Mouse (Mus musculus) MEL (cell line): ENCODE results near the gene Pkd1. TPM values are rescaled to one million over a fixed set of nuclear protein-coding genes. Genes with fewer than 3 reads are reported as not detected.

ENCODE experiments used
- DNase-seq: peaks from one replicate; pipeline ENCODE4 v3.0.0; 2011; ENCODE audit warnings: low read depth, low spot score
- H3K27ac ChIP-seq: 2 replicates; pipeline ENCODE4 v1.5.1; 2012; ENCODE audit warnings: low read depth, mild to moderate bottlenecking, control low read depth, low read length, moderate library complexity; ENCODE audit not compliant: control insufficient read depth
- H3K27me3 ChIP-seq, 2 experiments: fragments of 150-350 bp in 1 of 2; sonication (generic) in 1 of 2; 2 replicates each; pipeline ENCODE4 v1.6.1; 2012; ENCODE audit warnings: low read length in 2 of 2, mild to moderate bottlenecking in 2 of 2, improper control_type of control experiment in 1 of 2, moderate library complexity in 1 of 2; ENCODE audit not compliant: insufficient read depth in 2 of 2, control insufficient read depth in 1 of 2
- H3K36me3 ChIP-seq, 2 experiments: 2 replicates each; pipeline ENCODE4 v1.6.1; 2012 to 2014; ENCODE audit warnings: low read length in 2 of 2, improper control_type of control experiment in 1 of 2, inconsistent platforms in 1 of 2, mild to moderate bottlenecking in 1 of 2; ENCODE audit not compliant: insufficient read depth in 2 of 2, control insufficient read depth in 1 of 2
- H3K4me1 ChIP-seq, 2 experiments: fragments of 150-350 bp in 1 of 2; sonication (generic) in 1 of 2; 2 replicates each; pipeline ENCODE4 v1.6.1; 2012; ENCODE audit warnings: low read length in 2 of 2, improper control_type of control experiment in 1 of 2, mild to moderate bottlenecking in 1 of 2; ENCODE audit not compliant: insufficient read depth in 2 of 2, control insufficient read depth in 1 of 2
- H3K4me3 ChIP-seq, 2 experiments: fragments of 150-350 bp in 1 of 2; sonication (generic) in 1 of 2; 2 replicates each; pipeline ENCODE4 v1.5.1; 2012; ENCODE audit warnings: low read depth in 2 of 2, low read length in 2 of 2, mild to moderate bottlenecking in 2 of 2, moderate library complexity in 2 of 2, control low read depth in 1 of 2, improper control_type of control experiment in 1 of 2; ENCODE audit not compliant: control insufficient read depth in 1 of 2, insufficient read depth in 1 of 2
- H3K79me2 ChIP-seq: 2 replicates; pipeline ENCODE4 v1.6.1; 2012; ENCODE audit warnings: mild to moderate bottlenecking, low read length, moderate library complexity; ENCODE audit not compliant: control insufficient read depth, poor library complexity, insufficient read depth
- H3K9ac ChIP-seq: 2 replicates; pipeline ENCODE4 v1.6.1; 2012; ENCODE audit warnings: low read depth, mild to moderate bottlenecking, control low read depth, low read length, moderate library complexity; ENCODE audit not compliant: control insufficient read depth, poor library complexity, severe bottlenecking
- H3K9me3 ChIP-seq: fragments of 150-350 bp; sonication (generic); replicated peaks from 2 replicates; pipeline ENCODE4 v1.6.1; 2012; ENCODE audit warnings: mild to moderate bottlenecking, low read length, improper control_type of control experiment, moderate library complexity; ENCODE audit not compliant: insufficient read depth
- BHLHE40 ChIP-seq: IDR thresholded peaks from 2 replicates; pipeline ENCODE4 v1.6.1; 2012; ENCODE audit warnings: low read depth, mild to moderate bottlenecking, inconsistent platforms, low read length, improper control_type of control experiment, borderline replicate concordance
- CHD1 ChIP-seq: IDR thresholded peaks from 2 replicates; pipeline ENCODE4 v1.6.1; 2012; ENCODE audit warnings: low read depth, mild to moderate bottlenecking, inconsistent platforms, low read length, improper control_type of control experiment
- CHD2 ChIP-seq: IDR thresholded peaks from 2 replicates; pipeline ENCODE4 v1.6.1; 2011; ENCODE audit warnings: low read length, improper control_type of control experiment
- E2F4 ChIP-seq: IDR thresholded peaks from 2 replicates; pipeline ENCODE4 v1.6.1; 2011; ENCODE audit warnings: low read depth, low read length, improper control_type of control experiment, borderline replicate concordance
- ELF1 ChIP-seq: IDR thresholded peaks from 2 replicates; pipeline ENCODE4 v1.6.1; 2014; ENCODE audit warnings: low read depth, mild to moderate bottlenecking, inconsistent platforms, low read length, improper control_type of control experiment, moderate library complexity
- EP300 ChIP-seq, 2 experiments: IDR thresholded peaks; 2 replicates each; pipeline ENCODE4 v1.6.1; 2011; ENCODE audit warnings: improper control_type of control experiment in 2 of 2, low read length in 2 of 2, low read depth in 1 of 2, mild to moderate bottlenecking in 1 of 2
- ETS1 ChIP-seq: IDR thresholded peaks from 2 replicates; pipeline ENCODE4 v1.6.1; 2012; ENCODE audit warnings: low read depth, mild to moderate bottlenecking, inconsistent platforms, low read length, improper control_type of control experiment, moderate library complexity
- GATA1 ChIP-seq: IDR thresholded peaks from 2 replicates; pipeline ENCODE4 v1.6.1; 2011; ENCODE audit warnings: low read depth, low read length, improper control_type of control experiment
- HCFC1 ChIP-seq: IDR thresholded peaks from 2 replicates; pipeline ENCODE4 v1.6.1; 2012; ENCODE audit warnings: low read depth, mild to moderate bottlenecking, inconsistent platforms, low read length, improper control_type of control experiment, moderate library complexity
- JUND ChIP-seq: IDR thresholded peaks from 2 replicates; pipeline ENCODE4 v1.6.1; 2011; ENCODE audit warnings: low read depth, mild to moderate bottlenecking, improper control_type of control experiment, low read length
- KAT2A ChIP-seq: conservative IDR thresholded peaks from 2 replicates; pipeline ENCODE4 v1.6.1; 2012; ENCODE audit warnings: low read depth, low read length, improper control_type of control experiment, inconsistent platforms
- MAFK ChIP-seq: IDR thresholded peaks from 2 replicates; pipeline ENCODE4 v1.6.1; 2011; ENCODE audit warnings: low read depth, mild to moderate bottlenecking, low read length, improper control_type of control experiment, borderline replicate concordance
- MAZ ChIP-seq: IDR thresholded peaks from 2 replicates; pipeline ENCODE4 v1.6.1; 2012; ENCODE audit warnings: low read depth, mild to moderate bottlenecking, inconsistent platforms, low read length, improper control_type of control experiment
- MYB ChIP-seq: IDR thresholded peaks from 2 replicates; pipeline ENCODE4 v1.6.1; 2011; ENCODE audit warnings: mild to moderate bottlenecking, low read depth, low read length, improper control_type of control experiment
- NELFE ChIP-seq: IDR thresholded peaks from 2 replicates; pipeline ENCODE4 v1.6.1; 2011; ENCODE audit warnings: low read depth, low read length, improper control_type of control experiment
- NRF1 ChIP-seq: IDR thresholded peaks from 2 replicates; pipeline ENCODE4 v1.6.1; 2014; ENCODE audit warnings: low read depth, mild to moderate bottlenecking, inconsistent platforms, low read length, improper control_type of control experiment, moderate library complexity; ENCODE audit not compliant: poor library complexity, insufficient read depth, severe bottlenecking
- POLR2A ChIP-seq, 2 experiments: IDR thresholded peaks; 2 replicates each; pipeline ENCODE4 v1.6.1; 2011 to 2012; ENCODE audit warnings: low read length in 2 of 2, mild to moderate bottlenecking in 2 of 2, control low read depth in 1 of 2, improper control_type of control experiment in 1 of 2, low read depth in 1 of 2, moderate library complexity in 1 of 2; ENCODE audit not compliant: control insufficient read depth in 1 of 2, insufficient read depth in 1 of 2, poor library complexity in 1 of 2
- POLR2AphosphoS5 ChIP-seq: IDR thresholded peaks from 2 replicates; pipeline ENCODE4 v1.6.1; 2012; ENCODE audit warnings: low read depth, borderline replicate concordance, mild to moderate bottlenecking, inconsistent platforms, low read length, moderate library complexity, mixed read lengths
- RCOR1 ChIP-seq: IDR thresholded peaks from 2 replicates; pipeline ENCODE4 v1.6.1; 2012; ENCODE audit warnings: low read depth, mild to moderate bottlenecking, inconsistent platforms, low read length, improper control_type of control experiment
- SIN3A ChIP-seq: IDR thresholded peaks from 2 replicates; pipeline ENCODE4 v1.6.1; 2012; ENCODE audit warnings: low read length, improper control_type of control experiment, inconsistent platforms
- SMC3 ChIP-seq: IDR thresholded peaks from 2 replicates; pipeline ENCODE4 v1.6.1; 2011; ENCODE audit warnings: low read depth, low read length, improper control_type of control experiment
- TCF12 ChIP-seq: IDR thresholded peaks from 2 replicates; pipeline ENCODE4 v1.6.1; 2014; ENCODE audit warnings: low read depth, mild to moderate bottlenecking, inconsistent platforms, low read length, improper control_type of control experiment, moderate library complexity
- UBTF ChIP-seq: IDR thresholded peaks from 2 replicates; pipeline ENCODE4 v1.6.1; 2012; ENCODE audit warnings: low read depth, mild to moderate bottlenecking, inconsistent platforms, low read length, improper control_type of control experiment, moderate library complexity, borderline replicate concordance; ENCODE audit not compliant: insufficient read depth
- ZC3H11A ChIP-seq: IDR thresholded peaks from 2 replicates; pipeline ENCODE4 v1.6.1; 2012; ENCODE audit warnings: low read depth, mild to moderate bottlenecking, inconsistent platforms, low read length, improper control_type of control experiment
- ZMIZ1 ChIP-seq: IDR thresholded peaks from 2 replicates; pipeline ENCODE4 v1.6.1; 2012; ENCODE audit warnings: low read depth, mild to moderate bottlenecking, inconsistent platforms, low read length, improper control_type of control experiment, moderate library complexity
- ZNF384 ChIP-seq: IDR thresholded peaks from 2 replicates; pipeline ENCODE4 v1.6.1; 2012; ENCODE audit warnings: low read depth, mild to moderate bottlenecking, inconsistent platforms, low read length, improper control_type of control experiment
- polyA plus RNA-seq, 2 experiments: library from polyadenylated mRNA; stranded (reverse) in 1 of 2; unstranded in 1 of 2; fragments of >175 nt in 1 of 2; fragments of >200 nt in 1 of 2; gene quantifications; 2 replicates each; pipeline versions ENCODE4 v1.2.1 to v1.2.4; 2012; ENCODE audit warnings: low replicate concordance in 2 of 2, low read depth in 1 of 2; ENCODE audit not compliant: insufficient read length in 2 of 2, insufficient read depth in 1 of 2, missing spikeins in 1 of 2
- total RNA-seq: library from RNA; depleted of rRNA; stranded (reverse); fragments of 300-350 nt; gene quantifications from 2 replicates; pipeline ENCODE4 v1.2.3, GENCODE M21; 2012

Pkd1 gene
- total and polyA plus RNA-seq, 3 experiments, result 10.6 to 10.7 TPM; not detected in 1

GRCm38 (mm10) chr17:24640119-24640518 is 90.5 kb downstream of the Pkd1 start:
- H3K27me3 ChIP-seq, result no peaks in the 10 kb centered on the region

GRCm38 (mm10) chr17:24640581-24640980 is 90.9 kb downstream of the Pkd1 start:
- Histone ChIP-seq H3K27me3 (no peaks in the 10 kb centered on the region), H3K79me2 (no peaks in the 10 kb centered on the region), H3K4me1 (peaks cover 0 to 4% of the 10 kb centered on the region in 2 experiments; a peak in 1 of 4 replicates), H3K9ac (no peak overlapping the region), H3K27ac (no peak overlapping the region), H3K36me3 (no peaks in the 10 kb centered on the region), H3K9me3 (no peaks in the 10 kb centered on the region), H3K4me3 (no peak overlapping the region)
- TF ChIP-seq RCOR1 (no peak), HCFC1 (no peak), MAZ (no peak), POLR2A (IDR thresholded peaks at IDR 0.05; ENCODE audit: control insufficient read depth in 1 of 2, insufficient read depth in 1 of 2, low read depth in 1 of 2, low read length in 2 of 2, poor library complexity in 1 of 2) (no peak), NELFE (no peak), ZC3H11A (no peak), EP300 (IDR thresholded peaks at IDR 0.05; ENCODE audit: low read depth in 1 of 2, low read length in 2 of 2) (no peak), ZNF384 (no peak), MAFK (no peak), ETS1 (no peak), SMC3 (no peak), E2F4 (no peak), ELF1 (no peak), CHD2 (no peak)
- DNase-seq, result no peak

More at GRCm38 (mm10) chr17:24640119-24640518, 90.5 kb downstream of the Pkd1 start:
- Histone ChIP-seq H3K27ac (no peak overlapping the region), H3K4me3 (no peak overlapping the region), H3K4me1 (peaks cover 2 to 4% of the 10 kb centered on the region in 2 experiments; a peak in 2 of 4 replicates), H3K9ac (no peak overlapping the region), H3K9me3 (no peaks in the 10 kb centered on the region), H3K79me2 (no peaks in the 10 kb centered on the region), H3K36me3 (no peaks in the 10 kb centered on the region)
- no peak for TF ChIP-seq TCF12
- TF ChIP-seq MAFK, result no peak
- DNase-seq, result no peak

GRCm38 (mm10) chr17:24641944-24642343 is 92.3 kb downstream of the Pkd1 start:
- 0 out of 4 replicates have a peak, but pooled peaks cover 0 to 2% of the 10 kb centered on the region in 2 experiments for H3K27me3 ChIP-seq
- H3K9me3 ChIP-seq, result no peaks in the 10 kb centered on the region
- H3K4me1 ChIP-seq, result peaks cover 0 to under 1% of the 10 kb centered on the region in 2 experiments; a peak in 1 of 4 replicates
- no peak overlapping the region for H3K27ac ChIP-seq
- no peak overlapping the region for H3K9ac ChIP-seq
- DNase-seq, result no peak
- no peaks in the 10 kb centered on the region for H3K79me2 ChIP-seq
- no peaks in the 10 kb centered on the region for H3K36me3 ChIP-seq
- H3K4me3 ChIP-seq, result no peak overlapping the region
- TF ChIP-seq HCFC1, result no peak
- TF ChIP-seq ETS1, result no peak
- TF ChIP-seq NELFE, result no peak
- TF ChIP-seq EP300 (IDR thresholded peaks at IDR 0.05; ENCODE audit: low read depth in 1 of 2, low read length in 2 of 2), result no peak
- TF ChIP-seq UBTF, result no peak
- TF ChIP-seq ZMIZ1, result no peak
- TF ChIP-seq SIN3A, result no peak
- no peak for TF ChIP-seq MAZ
- TF ChIP-seq POLR2AphosphoS5, result no peak
- no peak for TF ChIP-seq CHD1
- TF ChIP-seq JUND, result no peak
- TF ChIP-seq MYB, result no peak
- TF ChIP-seq RCOR1, result no peak
- no peak for TF ChIP-seq NRF1
- no peak for TF ChIP-seq BHLHE40
- TF ChIP-seq KAT2A, result no peak
- no peak for TF ChIP-seq GATA1
